Mouse (Mus musculus) T-helper 17 cell (primary cell): ENCODE measurements at regions not wholly inside any gene's neighbourhood (a gene's known extent, or its start where the extent isn't known, plus 50 kb on each side); places are given as distances from the start of the nearest gene placed in this dataset.

Source experiments
- in situ Hi-C, 2 experiments: fragments of 300-600 bp; cut with MboI, MseI; formaldehyde crosslinking; loops; 1 replicate in 1 of 2; 2 replicates in 1 of 2; pipeline ENCODE4 v1.15.1; 2025; ENCODE audit warnings: high pct_unique_total_duplicates in 2 of 2

DNA sequence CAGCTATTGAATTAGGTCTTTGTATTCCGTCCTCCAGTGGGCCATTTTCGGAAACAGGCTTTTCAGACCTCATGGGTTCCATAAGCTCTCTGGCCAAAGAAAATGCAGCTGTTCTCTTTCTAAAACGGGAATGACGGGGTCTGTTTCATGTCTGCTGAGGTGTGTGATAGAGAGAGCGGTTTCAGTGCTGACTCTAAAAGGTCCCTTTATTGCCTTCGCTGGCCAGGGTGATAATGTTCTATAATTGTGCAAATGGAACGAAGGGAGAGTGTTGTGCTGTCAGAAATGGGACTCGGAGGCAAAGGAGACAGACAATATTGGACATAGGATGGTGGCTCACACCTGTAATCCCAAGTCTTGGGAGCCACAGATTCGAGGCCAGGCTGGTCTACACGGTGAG, 53.5 kb upstream of the Osbpl8 start:
- in situ Hi-C loops: no loop called here

DNA sequence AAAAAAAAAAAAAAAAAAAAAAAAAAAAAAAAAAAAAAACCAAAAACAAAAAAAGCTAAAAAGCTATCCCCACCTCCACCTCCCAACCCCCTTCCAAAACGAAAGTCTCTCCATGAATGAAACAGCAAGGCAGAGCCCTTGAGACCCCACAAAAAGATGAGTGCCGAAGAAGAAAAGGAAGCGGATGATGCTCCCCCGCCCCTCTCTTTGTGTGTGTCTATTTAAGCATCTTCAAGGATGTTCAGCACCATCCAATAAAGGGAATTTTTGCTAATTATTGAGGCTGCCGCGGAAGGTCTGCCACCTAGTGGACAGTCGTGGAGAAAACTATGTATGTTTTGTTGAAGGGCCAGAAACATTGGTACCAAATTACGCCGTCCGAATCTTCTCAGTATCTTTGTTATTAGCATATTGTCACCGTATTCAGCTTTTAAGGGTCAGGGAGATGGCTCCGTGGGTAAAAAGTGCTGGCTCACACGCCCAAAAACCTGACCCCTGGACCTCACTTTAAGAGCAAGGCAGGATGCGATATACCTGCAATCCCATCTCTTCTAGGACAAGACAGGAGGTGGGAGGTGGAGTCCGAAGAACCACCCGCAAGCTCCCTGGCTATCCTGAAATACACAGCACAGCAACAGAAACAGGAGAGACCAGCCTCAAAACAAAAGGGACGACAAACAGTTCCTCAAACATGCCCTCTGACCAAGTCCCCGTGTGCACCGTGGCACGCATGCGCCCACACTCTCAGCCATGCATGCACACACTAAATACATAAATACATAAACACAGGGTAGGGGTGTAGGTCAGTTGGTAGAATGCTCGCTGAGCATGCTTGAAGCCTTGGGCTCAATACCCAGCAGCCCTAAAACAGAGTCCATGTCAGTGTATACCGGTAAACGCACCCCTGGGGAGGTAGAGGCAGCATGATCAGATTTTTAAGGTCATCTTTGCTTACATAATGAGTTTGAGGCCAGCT, 55.6 kb upstream of the Osbpl8 start:
- in situ Hi-C loops: loop anchor here in 1 of 2 experiments (10.0 kb wide), 1 partner anchor 116 kb away; no protein-coding TSS in a partner anchor

DNA sequence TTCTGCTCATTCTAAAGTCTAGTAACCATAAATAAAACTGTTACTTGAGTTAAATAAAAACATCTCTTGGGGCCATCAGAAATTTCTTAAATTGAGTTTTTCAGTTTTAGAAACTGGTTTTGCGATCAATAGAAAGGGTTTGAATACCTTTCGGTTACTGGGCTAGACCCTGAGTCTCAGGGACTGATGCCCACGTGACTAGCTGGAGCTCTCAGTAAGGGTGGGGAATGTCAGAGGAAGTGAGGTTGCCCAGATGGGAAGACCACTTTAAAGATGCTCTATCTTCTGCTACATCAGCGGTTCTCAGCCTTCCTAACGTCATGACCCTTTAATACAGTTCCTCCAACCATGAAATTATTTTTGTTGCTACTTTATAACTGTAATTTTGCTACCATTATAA, 56.7 kb upstream of the Osbpl8 start:
- in situ Hi-C loops: loop anchor here in 1 of 2 experiments (10.0 kb wide), 1 partner anchor 117 kb away; no protein-coding TSS in a partner anchor

DNA sequence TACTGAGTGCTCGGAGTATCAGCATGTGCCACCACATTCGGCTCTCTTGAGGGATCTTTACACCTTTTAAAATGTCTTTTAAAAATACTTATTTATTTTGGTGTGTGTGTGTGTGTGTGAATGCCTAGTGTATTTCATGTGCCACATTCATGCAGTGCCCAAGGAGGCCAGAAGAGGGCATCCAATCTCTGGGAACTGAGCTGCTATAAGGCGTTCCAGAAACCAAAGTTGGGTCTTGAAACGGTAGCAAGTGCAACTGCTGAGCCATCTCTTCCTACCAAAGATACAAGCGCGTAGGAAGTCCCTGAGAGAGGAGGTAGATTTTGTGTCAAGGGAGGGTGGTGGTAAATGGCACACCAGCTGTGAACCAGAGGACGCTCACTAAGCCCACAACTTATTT, 57.2 kb upstream of the Osbpl8 start:
- in situ Hi-C loops: loop anchor here in 1 of 2 experiments (10.0 kb wide), 1 partner anchor 117 kb away; no protein-coding TSS in a partner anchor

DNA sequence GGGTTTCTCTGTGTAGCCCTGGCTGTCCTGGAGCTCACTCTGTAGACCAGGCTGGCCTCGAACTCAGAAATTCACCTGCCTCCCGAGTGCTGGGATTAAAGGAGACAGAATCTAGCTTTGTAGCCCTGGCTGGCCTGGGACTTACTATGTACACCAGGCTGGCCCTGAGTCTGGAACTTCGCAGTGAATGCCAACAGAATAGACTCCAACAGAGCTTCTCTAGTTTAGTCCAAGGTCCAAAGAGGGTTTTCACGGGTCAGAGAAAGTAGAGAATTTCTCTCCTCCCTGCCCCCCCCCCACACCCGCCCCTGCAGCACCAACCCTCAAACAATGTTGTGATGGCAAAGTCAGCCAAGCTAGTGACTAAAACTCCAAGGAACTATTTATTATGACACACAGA, 58.1 kb upstream of the Osbpl8 start:
- in situ Hi-C loops: loop anchor here in 1 of 2 experiments (10.0 kb wide), 1 partner anchor 118 kb away; no protein-coding TSS in a partner anchor

DNA sequence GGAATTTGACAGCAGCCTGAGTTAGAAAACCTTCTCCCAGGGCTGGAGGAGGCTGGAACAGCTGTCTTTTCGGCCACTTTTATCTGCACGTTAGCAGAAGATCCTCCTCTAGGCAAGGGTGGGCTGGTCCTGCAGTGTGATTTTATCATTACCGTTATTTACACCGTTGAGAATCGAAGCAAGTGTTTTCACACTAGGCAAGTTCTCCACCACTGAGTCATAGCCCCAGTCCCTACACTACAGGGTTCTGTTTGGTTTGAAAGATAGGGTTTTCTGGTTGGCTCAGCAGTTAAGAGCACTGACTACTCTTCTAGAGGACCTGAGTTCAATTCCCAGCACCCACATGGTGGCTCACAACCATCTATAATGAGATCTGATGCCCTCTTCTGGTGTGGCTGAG, 58.9 kb upstream of the Osbpl8 start:
- in situ Hi-C loops: loop anchor here in 1 of 2 experiments (10.0 kb wide), 1 partner anchor 119 kb away; no protein-coding TSS in a partner anchor

DNA sequence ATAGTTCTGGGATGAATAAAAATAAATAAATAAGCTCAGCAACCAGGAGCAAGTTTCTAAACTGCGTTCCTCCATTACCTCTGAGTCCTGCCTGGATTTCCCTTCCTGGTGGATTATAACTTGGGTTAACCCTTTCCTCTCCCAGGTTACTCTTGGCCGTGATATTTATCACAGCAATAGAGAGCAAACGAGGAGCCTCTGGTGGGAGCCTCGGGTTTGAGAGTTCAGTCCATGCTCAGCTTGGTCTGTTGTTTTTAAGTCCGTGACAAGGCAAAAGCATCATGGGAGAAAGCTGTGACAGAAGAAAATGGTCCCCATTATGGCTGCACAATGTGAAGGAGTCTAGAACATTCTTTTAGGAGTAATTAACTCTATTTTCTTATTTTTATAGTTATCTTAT, 61.0 kb upstream of the Osbpl8 start:
- in situ Hi-C loops: loop anchor here in 1 of 2 experiments (10.0 kb wide), 1 partner anchor 121 kb away; no protein-coding TSS in a partner anchor

DNA sequence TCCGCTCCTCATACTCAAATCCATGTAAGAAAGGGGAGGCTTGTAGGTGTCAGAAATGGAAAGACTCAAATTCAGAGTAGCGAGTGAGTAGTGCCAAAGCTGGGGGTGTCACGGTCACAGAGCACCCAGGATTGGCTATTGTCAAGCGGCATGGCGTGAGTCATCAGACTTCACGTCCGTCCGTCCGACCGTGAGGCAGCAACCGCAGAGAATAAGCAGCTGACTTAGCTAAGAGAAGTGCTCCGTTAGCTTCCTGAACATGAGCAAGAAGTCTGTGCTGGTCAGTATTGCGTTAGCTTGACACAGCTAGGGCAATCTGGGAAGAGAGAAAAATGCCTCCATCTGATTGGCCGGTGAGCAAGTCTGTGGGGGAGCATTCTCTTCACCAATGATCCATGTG, 61.5 kb upstream of the Osbpl8 start:
- in situ Hi-C loops: loop anchor here in 1 of 2 experiments (10.0 kb wide), 1 partner anchor 122 kb away; no protein-coding TSS in a partner anchor

DNA sequence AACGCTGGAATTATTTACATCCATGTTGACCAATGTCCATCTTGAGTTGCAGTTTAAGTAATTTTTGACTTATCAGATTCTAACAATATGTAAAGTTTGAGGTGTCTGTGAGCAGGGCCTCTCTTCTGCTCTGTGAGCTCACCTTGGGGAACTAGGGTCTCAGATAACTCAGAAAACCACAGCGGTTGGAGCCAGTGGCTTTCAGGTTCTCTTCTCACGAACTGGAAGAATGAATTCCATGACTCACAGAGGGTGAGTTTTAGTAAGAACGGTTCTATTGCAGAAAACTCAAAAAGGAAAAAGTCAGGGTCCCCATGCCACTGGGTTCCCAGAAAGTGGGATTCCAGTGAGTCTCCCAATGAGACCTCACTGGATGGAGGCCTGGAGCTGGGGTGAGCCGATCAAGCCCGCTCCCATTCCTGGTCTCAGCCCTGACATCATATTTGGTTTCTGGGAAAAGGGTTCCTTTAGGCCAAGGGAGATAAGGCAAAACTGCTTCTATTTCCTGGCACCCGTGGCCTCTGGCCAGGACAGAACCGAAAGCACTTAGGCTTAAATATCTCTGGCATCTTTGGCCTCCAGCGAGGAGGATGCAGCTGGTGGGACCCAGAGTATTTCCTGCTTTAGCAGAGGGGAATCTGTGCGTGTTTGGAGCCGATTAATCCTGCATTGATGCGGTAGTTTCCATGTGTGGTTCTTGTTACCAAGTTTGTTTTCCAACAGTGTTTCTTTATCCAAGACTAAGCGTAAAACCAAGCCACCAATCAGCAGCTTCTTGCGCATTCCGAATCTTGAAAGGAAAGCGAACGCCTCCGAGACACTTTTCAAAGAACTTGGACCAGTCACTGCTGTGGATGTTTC, 62.4 kb upstream of the Osbpl8 start:
- in situ Hi-C loops: loop anchor here in 1 of 2 experiments (10.0 kb wide), 1 partner anchor 123 kb away; no protein-coding TSS in a partner anchor

DNA sequence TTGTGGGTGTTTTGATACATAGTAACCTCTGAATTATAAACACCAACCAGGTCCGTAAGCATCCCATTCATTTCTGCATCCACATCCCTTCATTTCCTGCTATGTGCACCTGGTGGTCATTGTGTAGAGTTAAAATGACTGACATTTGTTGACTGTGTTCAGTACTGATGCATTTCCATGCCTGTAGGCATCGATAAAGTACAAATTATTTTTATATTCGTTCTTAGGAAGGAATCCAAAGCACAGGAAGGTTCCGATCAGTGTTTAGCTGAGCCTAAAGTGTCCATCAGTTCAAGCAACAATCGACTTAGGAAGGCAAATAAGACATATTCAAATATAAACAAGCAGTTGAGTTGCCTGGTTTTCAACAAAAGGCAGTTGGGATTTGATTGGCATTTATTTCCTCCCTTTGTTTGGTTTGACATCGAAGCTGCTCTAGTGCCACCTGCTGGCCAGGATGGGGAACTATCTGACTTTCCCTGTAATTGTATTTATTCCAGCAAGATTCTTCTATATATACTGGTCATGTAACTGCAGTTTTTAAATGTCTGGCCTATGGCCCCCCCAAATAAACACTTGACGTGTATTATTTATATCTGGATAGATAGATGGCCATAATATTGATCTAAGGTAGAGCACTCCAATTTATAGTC, 64.6 kb upstream of the Osbpl8 start:
- in situ Hi-C loops: loop anchor here (5.0 to 10.0 kb wide), 4 partner anchors 108 to 308 kb away; no protein-coding TSS in a partner anchor

DNA sequence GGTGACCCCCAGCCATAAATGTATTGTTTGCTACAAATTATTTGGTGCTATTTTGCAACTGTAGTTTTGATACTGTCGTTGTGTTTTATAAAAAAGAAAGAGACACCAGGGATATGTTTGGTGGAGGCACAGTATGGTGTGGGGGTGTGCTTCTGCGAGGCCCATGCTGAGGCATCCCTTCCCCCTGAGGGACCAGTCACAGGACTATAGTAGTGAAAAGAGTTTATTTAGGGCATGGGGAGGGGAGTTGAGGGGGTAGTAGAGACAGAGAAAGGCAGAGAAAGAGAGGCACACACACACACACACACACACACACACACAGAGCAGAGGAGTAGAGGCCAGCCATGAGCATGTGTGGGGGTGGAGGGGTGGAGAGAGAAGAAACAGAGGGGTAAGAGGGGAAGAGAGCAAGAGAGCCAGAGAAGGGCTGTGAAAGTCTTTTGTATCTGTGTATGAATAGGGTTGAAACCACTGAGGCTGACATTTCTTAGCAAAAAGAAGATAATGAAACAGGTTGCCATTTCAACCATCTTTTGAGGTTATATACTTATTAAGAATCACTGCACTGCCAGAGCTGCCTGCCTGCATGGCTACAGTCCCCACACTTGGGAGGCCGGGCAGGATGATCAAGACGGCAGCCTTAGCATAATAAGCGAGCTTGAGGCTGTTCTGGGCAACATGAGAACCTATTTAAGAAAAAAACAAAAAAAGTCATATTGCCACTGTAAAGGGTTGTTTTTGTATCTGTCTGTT, 65.3 kb upstream of the Osbpl8 start:
- in situ Hi-C loops: loop anchor here (5.0 kb wide), 3 partner anchors 107 to 307 kb away; no protein-coding TSS in a partner anchor

DNA sequence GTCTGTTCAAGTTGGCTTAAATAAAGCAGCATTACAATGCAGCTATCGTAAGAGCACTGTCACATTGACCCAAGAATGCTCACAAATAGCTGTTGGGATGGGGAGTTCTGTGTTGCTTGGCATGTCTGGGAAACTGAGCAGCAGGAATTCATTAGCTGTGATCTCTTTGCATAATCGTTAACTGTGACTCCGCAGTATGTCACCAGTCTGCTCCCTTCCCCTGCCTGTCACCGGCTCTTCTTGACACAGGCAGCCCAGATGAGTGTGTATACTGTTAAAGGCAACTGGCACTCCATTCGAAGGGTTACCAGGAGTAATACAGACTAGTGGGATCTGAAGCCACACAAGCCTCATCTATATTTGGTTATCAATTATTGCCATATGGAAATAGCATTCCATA, 67.3 kb upstream of the Osbpl8 start:
- in situ Hi-C loops: loop anchor here (5.0 kb wide), 3 partner anchors 105 to 305 kb away; no protein-coding TSS in a partner anchor

DNA sequence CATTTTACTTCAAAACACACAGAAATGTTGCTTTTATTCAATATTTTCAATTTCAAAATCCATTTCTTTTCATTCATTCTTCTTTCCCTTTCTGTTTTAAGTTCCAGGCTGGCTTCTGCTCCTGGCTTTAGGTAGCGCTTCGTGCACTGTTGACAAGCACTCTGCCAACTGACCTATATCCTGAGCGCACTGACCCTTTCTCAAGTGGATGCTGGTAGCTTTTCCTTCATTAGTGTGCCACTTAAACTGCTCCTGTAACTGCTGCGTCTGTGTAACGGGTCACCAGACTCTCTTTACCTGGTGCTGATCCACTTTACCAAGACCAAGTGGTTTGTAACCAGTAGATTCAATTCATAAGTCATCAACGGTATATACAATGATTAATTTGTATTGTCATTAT, 67.7 kb upstream of the Osbpl8 start:
- in situ Hi-C loops: loop anchor here (5.0 kb wide), 3 partner anchors 105 to 305 kb away; no protein-coding TSS in a partner anchor

DNA sequence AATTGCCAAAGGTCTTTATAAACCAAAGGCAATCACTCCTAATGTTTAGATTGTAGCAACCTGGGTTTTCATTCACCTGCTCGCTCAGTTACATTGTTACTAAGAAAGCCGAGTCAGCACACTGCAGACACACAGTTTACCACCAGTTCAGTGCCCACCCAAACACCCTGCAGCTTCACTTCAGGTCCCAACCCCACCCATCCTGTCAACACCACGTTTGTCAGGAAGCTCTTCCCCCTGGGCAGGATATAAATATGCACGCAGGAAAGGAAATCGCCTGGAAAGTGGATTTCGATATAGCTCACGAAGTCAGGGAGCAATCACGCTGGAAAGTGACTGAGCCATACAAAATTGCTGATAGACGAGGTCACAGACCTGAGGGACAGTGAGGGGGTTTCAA, 70.1 kb upstream of the Osbpl8 start:
- in situ Hi-C loops: no loop called here

DNA sequence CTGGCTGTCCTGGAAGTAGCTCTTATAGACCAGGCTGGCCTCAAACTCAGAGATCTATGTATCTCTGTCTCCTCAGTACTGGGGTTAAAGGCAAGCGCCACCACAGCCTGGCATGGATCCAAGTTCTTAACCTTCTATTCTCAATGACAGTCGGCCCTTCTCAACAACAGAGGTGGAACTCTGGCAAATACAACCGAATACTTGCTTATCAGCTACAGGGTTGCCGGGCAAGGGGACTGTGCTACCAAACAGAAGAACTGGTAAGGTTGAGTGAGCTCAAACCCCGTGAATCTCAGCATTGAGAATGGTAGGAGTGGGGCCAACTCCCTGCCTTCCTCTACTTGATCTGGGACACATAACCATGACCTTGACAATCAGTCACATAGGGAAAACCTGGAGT, 75.2 kb upstream of the Osbpl8 start:
- in situ Hi-C loops: loop anchor here in 1 of 2 experiments (10.0 kb wide), 1 partner anchor 1435 kb away; no protein-coding TSS in a partner anchor

DNA sequence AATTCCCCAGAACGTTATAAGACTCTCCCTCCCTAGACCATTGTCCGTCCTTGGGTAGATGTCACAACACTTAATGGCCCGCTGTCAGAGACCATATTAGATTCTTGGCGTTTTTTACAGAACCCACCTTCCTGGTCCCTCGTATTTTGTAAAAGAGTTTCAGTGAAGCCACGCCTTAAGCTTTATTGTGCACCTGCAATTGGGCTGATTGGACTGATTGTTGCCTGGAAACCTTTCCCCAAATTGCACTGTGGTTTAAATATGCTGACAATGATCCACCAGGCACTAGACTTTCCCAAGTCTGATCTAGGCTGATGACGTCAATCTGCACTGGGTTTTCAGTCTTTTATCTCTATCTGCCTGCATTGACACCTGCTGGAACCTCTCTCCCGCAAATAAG, 75.6 kb upstream of the Zdhhc17 start:
- in situ Hi-C loops: loop anchor here in 1 of 2 experiments (10.0 kb wide), 1 partner anchor 1431 kb away; no protein-coding TSS in a partner anchor

DNA sequence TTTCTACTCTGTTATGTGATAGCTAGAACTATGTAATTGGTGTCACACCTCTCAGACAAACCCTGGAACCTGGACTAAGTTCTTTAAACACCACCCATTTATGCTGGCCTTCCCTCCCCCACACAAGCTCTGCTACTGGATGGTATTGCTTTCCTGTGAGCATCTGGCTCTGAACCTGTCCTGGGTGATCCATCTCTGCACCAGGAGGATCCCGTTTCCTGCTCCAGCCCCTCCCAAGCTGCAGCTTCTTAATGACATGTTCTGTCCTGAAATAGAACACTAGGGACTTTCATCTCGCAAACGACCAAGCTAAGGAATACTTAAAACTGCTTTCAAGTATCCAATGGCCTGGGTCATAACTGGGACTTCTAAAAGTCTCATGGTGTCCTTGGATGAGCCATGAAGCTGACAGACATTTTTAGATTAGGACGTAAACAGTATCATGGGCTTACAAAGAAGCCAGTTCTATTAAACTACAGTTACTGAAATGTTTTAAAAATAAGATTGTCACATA, 74.4 kb upstream of the Zdhhc17 start:
- in situ Hi-C loops: loop anchor here in 1 of 2 experiments (10.0 kb wide), 1 partner anchor 1430 kb away; no protein-coding TSS in a partner anchor

DNA sequence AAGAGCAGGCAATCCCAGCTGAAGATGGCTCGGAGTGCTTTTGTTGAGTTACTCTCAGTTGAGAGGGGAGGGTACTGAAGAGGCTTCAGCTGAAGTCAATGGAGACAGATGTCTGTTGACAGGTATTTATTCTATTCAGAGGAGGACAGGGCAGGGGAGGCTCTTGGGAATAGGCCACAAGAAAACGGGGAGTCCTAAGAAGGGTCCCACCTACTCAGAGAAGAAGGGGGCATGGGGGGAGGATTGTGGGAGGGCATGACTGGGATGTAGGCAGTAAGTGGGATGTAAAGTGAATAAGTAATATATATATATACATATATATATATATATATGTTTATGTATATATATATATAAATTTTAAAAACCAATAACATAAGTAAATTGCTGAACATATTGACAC, 73.9 kb upstream of the Zdhhc17 start:
- in situ Hi-C loops: loop anchor here in 1 of 2 experiments (10.0 kb wide), 1 partner anchor 1429 kb away; no protein-coding TSS in a partner anchor

DNA sequence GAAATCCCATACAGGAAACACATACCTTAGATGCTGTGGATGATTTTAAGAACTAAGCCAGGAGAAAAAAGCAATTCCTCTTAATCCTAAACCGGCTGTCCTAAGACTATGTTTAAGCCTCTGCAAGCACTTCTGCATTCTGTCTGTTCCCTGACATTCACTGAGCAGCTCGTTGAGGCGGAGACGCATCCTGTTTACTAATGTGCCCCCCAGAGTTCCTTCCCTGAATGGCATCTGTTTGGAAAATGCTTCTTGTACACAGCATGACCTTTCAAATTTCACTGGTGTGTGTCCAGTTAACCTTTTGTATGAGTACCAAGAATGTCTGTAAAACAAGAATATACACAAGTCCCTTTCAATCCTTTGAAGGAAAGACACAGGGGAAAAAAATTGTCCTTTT, 73.4 kb upstream of the Zdhhc17 start:
- in situ Hi-C loops: loop anchor here in 1 of 2 experiments (10.0 kb wide), 1 partner anchor 1429 kb away; no protein-coding TSS in a partner anchor
